In genomic region chr16:91779576-91779975, GRCm38 (mm10) we compare ENCODE assay signal across 28 mouse cellular contexts.
"Had no signal": no experiment of that assay in that cellular context is flagged by ENCODE, and none has a peak within 500 bp of the region (broad histone marks: within the 10 kb centered on the region; RNA-seq: fewer than 3 reads in every experiment).

No protein-coding gene starts in this region.

- H3K27me3 ChIP-seq: heart, embryonic 12.5 days; heart, embryonic 13.5 days; heart, embryonic 15.5 days; hindbrain, embryonic 12.5 days; hindbrain, embryonic 13.5 days; hindbrain, embryonic 15.5 days; intestine, embryonic 15.5 days; kidney, embryonic 15.5 days had no signal

- H3K4me1 ChIP-seq: intestine, embryonic 15.5 days; kidney, embryonic 15.5 days had no signal

- DNase-seq: heart, postnatal 14 days; heart, postnatal 4 days; kidney, adult 11 months; kidney, adult 18-20 months; kidney, adult 2 months; kidney, adult 8-10 months; kidney, adult 9 months; kidney, postnatal 10 days; kidney, postnatal 14 days; kidney, postnatal 25 days; kidney, postnatal 36 days; kidney, postnatal 4 days; layer of hippocampus, adult 9-11 months; layer of hippocampus, postnatal 36 days had no signal

- H3K4me3 ChIP-seq: heart, embryonic 12.5 days; heart, embryonic 13.5 days; heart, embryonic 15.5 days; hindbrain, embryonic 10.5 days; hindbrain, embryonic 12.5 days; hindbrain, embryonic 13.5 days; hindbrain, embryonic 15.5 days; intestine, embryonic 15.5 days; kidney, embryonic 15.5 days; layer of hippocampus, adult 2 months; left cerebral cortex, adult 2 months had no signal

- H3K9me3 ChIP-seq: heart, embryonic 12.5 days; heart, embryonic 13.5 days; heart, embryonic 15.5 days; hindbrain, embryonic 10.5 days; hindbrain, embryonic 12.5 days; hindbrain, embryonic 13.5 days; hindbrain, embryonic 15.5 days; intestine, embryonic 15.5 days; kidney, embryonic 15.5 days had no signal

- H3K36me3 ChIP-seq: heart, embryonic 15.5 days; hindbrain, embryonic 15.5 days; intestine, embryonic 15.5 days had no signal

- H3K27ac ChIP-seq: heart, embryonic 13.5 days; heart, embryonic 15.5 days; hindbrain, embryonic 10.5 days; hindbrain, embryonic 12.5 days; hindbrain, embryonic 13.5 days; hindbrain, embryonic 14.5 days; hindbrain, embryonic 15.5 days; hindbrain, postnatal 0 days; intestine, embryonic 15.5 days; kidney, embryonic 15.5 days; kidney, postnatal 0 days; layer of hippocampus, adult 2 months; left cerebral cortex, adult 2 months had no signal
